Mouse (Mus musculus): ENCODE measurements at regions not wholly inside any gene's neighbourhood (a gene's known extent, or its start where the extent isn't known, plus 50 kb on each side); places are given as distances from the start of the nearest gene placed in this dataset.

DNA sequence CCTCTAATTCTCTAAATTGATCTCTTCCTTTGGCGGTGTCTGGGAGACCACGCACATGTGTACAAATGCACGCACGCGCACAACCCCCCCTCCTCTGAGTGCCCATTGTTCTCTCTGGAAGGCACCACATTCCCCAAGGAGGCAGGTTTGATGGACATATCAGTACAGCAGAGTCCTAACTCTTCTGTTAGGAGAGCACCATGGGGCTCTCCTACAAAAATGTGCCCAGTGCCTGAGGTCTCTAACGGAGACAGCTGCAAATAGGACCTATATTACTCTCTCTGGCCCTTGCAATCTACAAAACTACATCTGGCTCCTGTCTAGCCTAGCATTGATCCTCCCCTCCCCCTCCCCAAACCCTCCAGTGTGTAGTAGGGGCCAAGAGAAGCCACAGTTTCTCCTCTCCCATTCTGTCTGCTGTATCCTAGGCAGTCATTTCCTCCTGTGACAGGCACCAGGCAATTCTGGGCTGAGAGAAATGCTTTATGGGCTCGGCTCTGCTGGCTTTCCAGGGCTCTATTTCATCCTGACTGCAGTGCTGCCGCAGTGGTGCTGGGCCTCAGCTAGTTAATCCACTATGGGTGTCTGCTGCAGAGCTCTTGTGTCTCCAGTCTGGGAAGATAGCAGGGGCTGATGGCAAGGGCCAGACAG, 340.6 kb downstream of the Rps24 start:
- no peak for DNase-seq (ENCODE audit: low spot score in 2 of 2)

DNA sequence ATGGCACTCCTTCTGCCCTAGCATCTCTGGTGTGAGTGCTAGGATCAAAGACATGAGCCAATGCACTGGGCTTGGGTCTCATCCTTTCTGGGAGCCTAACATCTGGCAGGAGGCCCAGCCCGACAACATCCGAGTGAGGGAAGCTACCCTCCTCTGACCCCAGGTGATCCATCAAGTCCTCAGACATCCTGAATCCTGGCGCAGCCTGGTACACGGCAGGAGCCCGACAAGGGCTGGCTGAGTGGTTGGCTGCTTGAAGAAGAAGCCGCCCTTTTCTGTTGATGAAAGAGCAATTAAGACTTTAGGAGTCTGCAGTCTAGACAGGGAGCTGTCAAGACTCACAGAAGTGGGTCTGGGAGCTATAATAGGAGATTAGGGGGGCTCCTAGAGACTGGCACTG, 342.1 kb downstream of the Rps24 start:
- DNase-seq (ENCODE audit: low spot score in 2 of 2) = no peak

DNA sequence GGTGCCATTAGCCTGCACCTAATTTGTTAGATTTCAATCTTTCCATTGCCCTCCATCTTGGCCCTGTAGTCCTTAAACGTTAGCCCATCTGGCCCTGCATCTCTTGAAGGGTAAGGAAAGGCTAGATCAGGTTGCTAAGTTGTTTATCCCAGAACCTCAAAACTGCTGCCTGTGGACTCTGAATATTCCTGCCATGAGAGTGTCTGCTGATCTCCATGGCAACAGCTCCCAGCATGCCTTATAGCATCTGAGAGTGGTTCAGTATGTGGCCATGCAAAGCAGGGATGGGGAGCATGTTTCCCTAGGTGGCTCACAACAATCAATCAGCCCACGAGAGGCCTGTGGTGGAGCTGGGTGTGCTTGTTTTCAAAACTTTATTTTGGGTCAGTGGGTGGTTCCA, 346.3 kb downstream of the Rps24 start:
- no peak for DNase-seq (ENCODE audit: low spot score in 2 of 2)

DNA sequence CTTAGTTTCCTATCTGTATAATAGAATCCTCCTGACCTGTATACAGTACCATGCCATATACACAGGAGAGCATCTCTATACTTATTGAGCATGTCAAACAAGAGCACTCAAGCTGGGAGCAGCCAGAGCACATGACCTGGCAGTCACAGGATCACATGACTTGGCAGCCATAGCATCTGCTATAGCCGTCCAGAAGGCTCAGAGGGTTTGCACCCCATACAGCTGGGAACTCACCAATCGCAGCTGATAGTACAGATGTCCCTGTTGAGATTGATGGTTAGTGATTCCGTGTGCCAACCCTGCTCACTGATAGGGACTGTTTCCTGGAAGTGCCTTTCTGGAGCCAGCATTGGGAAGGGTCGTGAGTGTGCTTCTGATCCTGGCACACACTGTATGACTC, 351.3 kb downstream of the Rps24 start:
- no peak for DNase-seq (ENCODE audit: low spot score in 2 of 2)

DNA sequence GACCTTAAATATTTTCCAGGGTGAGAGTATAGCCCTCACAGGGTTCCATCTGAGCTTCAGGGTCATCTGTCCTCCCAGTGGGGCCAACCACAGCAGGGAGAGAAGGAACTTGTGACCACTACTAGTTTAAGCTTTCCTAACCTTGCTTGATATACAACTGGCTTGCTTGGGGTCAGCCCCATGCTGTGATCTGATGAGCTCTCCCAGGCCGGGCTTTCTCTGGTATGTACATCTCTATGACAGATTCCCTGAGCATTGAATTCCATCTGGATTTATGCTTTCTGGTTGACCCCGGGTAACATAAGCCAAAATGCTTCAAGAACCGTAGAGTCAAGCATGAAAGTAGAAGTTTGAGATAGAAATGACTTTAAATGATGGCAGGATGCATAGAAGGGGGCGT, 352.1 kb downstream of the Rps24 start:
- DNase-seq (ENCODE audit: low spot score in 2 of 2) = no peak

DNA sequence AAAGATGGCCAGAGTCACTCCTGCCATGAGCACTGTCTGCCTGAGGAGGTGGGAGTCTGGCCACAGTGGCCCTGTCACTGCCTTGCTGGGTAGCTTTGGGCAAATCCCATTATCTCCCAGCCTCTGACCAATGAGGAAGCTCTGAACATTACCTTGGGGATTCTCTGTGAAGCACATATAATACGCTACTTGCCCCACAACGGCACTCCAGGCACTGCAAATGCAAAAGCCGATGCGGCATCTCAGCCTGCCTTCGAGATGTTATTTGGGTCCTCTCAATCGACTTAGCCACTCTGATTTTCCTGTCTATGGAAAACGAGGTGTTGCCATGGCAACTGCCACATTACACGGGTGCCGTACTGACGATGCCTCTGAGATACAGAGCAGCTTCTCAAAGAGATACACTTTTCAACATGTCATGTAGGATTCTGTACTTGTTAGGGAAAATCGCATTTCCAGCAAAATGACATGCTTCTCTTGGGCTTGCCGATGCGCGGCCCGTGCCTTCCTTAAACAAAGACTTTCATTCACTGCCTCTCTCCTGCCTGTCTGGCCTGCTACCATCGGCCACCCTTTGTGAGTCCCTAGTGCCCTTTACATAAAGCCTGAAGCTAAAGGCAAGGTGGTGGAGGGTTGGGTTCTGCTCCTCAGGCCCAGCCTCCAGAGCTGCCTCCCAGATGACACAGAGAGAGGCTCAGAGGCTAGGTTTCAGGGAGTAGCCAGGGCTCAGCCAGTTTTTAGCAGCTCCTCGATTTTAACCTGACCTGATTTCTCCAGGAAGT, 355.0 kb downstream of the Rps24 start:
- no peak for DNase-seq (ENCODE audit: low spot score in 2 of 2)

DNA sequence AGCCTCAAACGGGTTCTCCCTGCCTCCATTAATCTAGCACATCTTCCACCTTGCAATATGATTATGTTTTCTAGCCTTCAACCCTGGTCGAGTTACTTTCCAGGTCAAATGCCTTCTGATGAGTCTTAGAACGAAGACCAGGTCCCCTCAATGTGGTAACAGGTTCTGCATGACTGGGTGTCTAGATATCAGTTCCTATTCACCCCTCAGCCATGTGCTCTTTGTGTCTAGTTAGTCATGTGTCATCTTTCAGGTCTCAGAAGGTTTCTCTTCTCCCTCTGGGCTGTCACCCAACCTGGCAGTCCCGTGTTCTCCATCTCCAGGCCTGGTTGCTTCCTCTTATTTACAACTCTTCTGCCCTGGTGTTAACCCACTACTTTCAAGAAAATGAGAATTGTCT, 356.7 kb downstream of the Rps24 start:
- no peak for DNase-seq (ENCODE audit: low spot score in 2 of 2)

DNA sequence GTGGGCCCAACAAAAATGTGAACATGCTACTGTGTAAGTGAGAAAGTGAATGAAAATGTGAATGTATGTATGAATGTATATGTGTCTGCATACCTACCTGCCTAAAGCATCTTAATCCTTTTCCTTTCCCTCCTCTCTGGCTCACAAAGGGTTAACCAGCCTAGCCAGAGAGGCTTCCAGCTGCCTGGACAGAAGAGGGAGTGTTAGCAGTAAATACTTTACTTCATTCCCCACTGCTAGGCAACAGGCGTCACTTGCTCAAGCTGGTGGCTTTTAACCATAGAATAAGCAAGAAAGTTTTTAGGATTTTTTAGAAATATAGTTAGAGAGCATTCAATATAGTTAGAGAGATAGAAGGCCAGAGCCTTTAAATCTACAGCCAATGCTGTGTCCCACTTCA, 363.6 kb downstream of the Rps24 start:
- no peak for DNase-seq (ENCODE audit: low spot score in 2 of 2)

DNA sequence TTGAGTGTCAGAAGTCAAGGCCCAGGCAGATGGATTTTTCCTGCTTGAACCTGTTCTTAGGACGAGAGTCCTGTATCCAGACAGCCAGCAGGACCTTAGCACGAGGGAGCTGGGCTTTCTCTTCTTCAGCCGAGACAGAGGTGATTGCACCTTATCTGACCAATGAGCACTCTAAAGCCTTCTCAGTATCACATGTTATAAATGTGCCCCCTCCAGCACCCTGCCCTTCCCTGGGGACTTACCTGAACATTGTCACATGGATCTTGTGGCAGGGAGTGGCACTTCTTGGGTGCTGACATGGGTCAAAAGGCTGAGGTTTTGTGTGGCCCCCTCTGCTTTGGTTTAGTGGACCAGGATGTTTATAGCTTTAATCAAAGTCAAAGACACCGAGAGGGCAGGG, 367.5 kb downstream of the Rps24 start:
- no peak for DNase-seq (ENCODE audit: low spot score in 2 of 2)

DNA sequence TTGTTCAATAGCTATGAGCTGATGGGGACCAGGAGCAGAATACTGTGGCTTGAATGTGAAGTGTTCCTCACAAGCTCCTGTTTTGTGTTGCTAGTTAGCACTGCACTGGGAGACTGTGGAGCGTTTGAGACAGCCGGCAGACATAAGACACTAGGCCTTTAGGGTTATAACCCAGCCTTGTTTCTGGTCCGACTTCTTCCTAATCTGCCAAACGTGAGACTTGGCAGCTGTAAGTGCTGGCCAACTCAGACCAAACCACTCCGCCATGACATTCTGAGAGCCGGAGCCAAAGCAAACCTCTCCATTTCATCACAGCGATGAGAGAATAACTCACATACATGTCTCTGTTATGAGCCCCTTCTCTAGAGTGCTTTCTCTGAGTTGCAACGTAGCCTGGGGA, 375.2 kb downstream of the Rps24 start:
- no peak for DNase-seq (ENCODE audit: low spot score in 2 of 2)

DNA sequence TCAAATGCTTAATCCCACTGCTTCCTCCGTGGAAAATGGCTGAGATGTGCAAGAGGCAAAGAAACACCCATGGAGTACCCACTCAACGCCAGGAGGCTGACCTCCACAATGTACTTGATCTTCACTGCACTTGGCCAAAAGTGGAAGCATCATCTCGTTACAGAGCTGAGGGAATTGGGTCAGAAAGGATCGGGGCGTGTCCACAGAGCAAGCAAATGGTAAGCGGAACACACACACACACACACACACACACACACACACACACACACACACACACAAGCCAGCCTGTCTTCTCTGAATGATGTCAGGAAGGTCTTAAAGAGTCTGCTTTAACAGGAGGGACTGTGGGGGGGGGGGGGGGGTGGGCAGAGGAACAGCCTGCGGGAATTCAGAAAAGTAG, 375.7 kb downstream of the Rps24 start:
- DNase-seq (ENCODE audit: low spot score in 2 of 2) = peak in 1 of 2 experiments; percentile 6

DNA sequence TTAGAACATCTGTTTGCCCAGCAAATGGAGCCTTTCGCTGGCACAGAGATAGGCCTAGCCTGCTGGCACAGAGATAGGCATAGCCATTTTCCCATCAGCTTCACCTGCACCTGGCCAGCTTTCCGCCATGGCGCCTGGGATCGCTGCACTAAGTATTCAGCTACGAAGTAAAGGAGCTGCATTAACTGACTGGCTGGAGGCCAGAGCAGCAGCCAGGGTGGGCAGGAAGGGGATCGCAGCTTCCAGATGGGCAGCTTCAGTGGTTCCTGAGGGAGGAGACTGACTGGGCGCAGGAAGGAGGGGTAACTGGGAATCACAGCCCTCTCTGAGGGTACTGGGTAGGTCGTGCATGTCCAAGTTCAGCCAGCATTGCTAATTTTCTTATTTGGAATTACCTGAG, 376.2 kb downstream of the Rps24 start:
- peak in 1 of 2 experiments; percentile 6 for DNase-seq (ENCODE audit: low spot score in 2 of 2)

DNA sequence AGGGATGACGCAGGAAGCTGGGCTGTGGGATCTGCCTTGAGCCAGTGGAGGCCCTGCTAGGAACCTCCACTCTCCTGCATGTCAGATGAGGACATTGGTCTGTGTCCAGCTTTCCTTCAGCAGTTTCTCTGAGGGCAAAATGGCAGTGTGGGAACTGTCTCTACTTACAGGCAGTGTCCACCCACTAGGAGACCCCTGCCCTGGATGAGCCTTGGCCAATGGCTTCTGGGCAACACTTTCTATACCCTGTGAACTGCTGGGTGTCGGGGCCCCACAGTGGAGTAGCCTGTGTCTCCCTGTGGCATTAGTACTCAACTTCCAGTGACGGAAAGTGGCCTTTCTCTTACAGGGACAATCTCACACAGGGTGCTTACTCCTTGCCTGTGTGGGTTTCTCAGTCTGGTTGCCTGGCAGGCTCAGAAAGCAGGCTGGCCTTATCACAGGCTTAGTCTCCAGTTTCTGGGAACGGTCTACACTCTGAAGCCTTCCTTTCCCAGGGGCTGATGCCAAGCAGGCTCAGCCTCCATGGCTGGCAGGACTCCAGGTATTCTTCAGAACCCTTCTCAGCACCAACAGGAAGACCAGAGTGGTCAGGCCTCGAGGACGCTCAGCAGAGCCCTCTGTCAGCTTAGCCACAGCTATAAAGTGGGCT, 378.8 kb downstream of the Rps24 start:
- DNase-seq (ENCODE audit: low spot score in 2 of 2) = no peak

DNA sequence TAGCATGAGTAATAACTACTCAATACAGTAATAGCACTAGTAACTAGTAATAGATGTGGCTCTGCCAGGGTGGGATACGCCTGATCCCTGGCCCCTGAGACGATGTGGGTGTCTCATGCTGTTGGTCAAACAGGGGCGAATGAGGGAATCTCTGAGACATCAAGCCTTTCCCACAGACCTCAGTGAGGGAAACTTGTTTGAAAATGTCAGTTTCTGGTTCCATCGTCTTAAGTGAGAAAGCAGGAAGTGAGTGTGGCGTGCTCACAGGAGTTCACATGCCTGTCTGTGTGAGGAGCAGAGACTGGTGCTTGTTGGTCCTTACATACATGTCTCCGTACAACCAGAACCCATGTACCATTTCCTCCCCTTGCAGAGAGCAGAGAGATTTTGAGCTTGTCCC, 380.9 kb downstream of the Rps24 start:
- no peak for DNase-seq (ENCODE audit: low spot score in 2 of 2)

DNA sequence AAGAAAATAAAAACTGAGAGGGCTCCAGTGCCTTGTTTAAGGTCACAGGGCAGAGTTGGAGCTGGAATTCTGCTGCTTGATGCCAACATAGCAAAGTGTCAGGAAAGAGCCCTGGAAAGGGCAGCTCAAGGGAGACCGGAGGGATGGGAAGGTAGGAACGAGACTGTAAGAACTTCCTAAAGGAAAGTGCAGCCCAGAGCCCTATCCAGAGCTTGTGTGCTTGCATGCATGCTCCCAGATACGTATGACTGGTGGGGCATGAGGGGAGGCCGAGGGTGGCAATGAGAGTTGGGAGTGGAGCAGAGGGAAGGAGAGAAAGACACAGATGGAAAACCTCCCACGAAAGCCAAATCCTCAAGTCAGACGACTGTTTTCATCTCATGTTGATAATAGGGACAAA, 381.8 kb downstream of the Rps24 start:
- no peak for DNase-seq (ENCODE audit: low spot score in 2 of 2)

DNA sequence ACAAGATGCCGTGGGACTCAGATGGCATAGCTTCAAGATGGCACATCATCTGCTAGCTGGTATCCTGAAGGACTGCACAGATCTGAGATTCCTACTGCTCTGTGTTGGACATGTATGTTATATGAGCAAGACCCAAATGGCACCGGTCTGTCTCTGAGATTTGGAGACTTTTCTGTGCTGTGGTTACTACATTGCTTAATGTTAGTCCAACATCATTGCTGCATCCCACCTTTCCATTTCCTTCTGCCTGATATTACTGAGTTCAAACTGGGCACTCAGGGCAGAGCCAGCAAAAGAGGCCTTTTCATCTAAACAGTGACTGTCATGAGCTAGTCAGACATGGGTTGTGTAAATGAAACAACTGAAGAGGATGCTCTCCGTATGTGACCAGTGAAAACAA, 383.3 kb downstream of the Rps24 start:
- DNase-seq (ENCODE audit: low spot score in 2 of 2) = no peak

DNA sequence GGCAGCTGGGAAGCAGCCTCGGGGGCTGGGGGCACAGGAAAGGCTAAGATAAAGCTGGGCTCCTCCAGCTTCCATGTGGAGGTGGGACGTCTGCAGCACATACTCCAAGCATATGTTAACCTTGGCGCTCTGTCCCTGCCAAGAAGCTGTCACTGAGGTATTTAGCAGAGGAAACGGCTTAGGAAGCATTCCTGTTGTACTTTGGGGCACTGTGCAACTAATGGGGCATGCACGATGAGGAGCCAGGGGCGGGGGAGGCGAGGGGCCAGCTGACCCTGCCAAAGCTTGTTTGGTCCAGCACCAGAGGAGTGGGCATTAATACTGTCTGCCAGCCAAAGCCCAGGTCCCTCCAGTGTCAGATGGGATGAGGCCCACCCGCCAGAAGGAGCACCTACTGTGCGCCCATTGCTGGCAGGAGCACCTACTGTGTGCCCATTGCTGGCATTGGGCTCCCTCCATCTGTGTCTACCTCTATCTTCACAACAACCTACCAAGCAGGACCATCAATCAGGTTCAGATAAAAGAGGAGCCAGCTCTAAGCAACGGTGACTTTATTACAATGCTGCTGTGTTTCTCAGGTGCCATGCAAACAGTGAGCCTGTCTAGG, 384.6 kb downstream of the Rps24 start:
- DNase-seq (ENCODE audit: low spot score in 2 of 2) = no peak

DNA sequence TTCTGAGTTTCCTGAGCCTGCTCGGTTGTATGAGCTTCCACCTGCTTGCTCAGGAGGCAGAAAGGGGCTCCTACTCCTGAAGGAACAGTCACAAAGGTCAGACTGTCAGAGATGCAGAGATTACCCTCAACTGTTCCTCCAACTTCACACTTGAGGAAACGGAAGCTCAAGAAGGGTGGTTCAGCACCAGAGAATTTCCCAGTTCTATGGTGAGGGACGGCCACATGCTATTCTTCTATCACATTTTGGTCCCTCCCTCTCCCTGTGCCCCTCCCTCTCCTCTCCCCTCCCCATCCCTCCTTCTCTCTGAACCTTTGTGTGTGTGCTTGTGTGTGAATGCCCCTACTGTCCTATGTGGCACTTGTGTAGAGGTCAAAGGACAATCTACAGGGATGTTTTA, 386.0 kb downstream of the Rps24 start:
- no peak for DNase-seq (ENCODE audit: low spot score in 2 of 2)

DNA sequence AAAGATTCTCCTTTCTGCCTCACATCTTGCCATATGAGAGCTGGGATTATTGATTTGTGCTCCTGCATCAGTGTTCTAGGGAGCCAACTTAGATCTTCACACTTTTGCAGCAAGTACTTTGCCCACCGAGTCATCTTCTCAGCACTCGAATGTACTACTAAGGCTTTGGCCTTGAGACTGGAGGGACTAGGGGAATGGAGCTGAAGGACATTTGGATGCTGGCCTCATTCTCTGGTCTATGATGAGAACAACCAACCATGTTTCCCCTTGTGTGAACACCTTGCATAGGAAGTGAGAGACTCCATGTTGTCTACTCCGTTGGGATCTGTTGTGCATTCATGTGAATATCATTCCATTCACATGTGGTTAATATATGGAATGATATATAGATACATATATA, 386.5 kb downstream of the Rps24 start:
- DNase-seq (ENCODE audit: low spot score in 2 of 2) = no peak

DNA sequence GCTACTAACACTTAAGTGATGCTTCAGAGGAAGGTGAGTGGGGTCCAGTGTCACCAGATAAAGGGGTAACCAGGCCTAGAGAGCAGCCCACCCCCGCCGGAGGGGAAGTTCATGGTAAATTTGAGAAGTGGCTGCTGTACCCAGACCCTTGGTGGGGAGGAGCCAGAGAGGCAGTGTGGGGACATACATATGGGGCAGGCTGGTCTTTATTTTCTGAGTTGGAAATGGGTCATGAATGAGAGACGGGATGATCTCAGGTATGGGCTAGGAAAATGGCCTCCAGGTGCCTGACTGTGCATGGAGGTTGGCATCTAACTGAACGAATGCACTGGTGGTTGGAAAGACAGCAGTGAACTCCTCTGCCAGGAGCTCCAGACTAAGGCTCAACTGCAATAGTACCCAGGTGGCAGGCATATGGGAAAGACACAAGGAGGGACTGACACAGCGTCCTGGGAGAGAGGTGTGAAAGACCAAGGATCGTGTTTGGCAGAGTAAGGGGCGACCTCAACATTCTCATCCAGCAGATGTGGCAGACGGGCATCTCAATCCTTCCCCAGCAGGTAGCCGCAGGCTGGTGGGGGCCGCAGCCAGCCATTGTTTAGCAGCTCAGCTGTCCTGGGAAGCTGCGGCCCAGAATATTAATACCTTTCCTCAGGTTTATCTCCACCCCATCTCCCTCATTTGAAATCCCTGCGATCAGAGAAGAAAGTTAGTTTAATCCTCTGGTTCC, 387.7 kb downstream of the Rps24 start:
- no peak for DNase-seq (ENCODE audit: low spot score in 2 of 2)

DNA sequence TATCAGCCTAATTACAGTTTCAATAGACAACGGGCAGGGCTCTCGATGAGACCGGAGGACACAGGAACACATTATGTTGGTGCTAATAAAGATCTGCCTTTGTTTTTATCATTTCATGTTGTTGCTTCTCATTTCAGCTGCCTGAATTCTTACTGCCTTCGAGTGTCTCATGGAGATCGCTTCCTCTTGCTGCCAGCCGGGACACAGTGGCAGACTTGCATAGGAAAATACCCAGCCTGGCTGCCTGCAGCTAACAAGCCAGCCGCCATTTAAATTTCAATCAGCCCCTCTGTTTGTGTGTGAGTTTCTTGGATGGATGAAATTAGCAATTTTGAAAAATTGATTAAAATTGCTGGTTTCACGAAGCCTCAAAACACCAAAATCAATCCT, 388.2 kb downstream of the Rps24 start:
- no peak for DNase-seq (ENCODE audit: low spot score in 2 of 2)

DNA sequence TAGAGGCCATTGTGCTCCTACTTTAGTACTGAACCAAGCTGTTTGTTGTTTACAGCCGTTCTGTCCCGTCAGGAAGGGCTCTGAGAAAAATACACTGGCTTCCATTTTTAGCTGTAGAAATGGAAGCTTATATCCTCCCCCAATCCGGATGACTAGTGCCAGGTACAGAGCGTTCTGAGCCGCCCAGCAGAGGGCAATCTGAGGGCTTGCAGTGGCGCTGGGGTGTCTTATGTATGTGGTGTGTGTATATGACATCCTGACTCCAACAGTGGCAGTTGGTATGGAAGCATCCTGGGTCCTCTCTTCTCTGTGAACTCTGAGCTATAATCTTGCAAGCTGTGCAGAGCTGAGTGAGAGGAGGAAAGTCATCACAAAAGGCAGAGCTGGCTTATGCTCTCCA, 389.0 kb downstream of the Rps24 start:
- DNase-seq (ENCODE audit: low spot score in 2 of 2) = no peak

Measured in gastrocnemius, postnatal 4 days (tissue).